Mouse (Mus musculus) MEL (cell line): ENCODE results near the gene Syn2. TPM values are rescaled to one million over a fixed set of nuclear protein-coding genes. Genes with fewer than 3 reads are reported as not detected.

Experiments
- DNase-seq: peaks from one replicate; pipeline ENCODE4 v3.0.0; 2011; ENCODE audit warnings: low read depth, low spot score
- H3K27ac ChIP-seq: 2 replicates; pipeline ENCODE4 v1.5.1; 2012; ENCODE audit warnings: low read depth, mild to moderate bottlenecking, control low read depth, low read length, moderate library complexity; ENCODE audit not compliant: control insufficient read depth
- H3K27me3 ChIP-seq, 2 experiments: fragments of 150-350 bp in 1 of 2; sonication (generic) in 1 of 2; 2 replicates each; pipeline ENCODE4 v1.6.1; 2012; ENCODE audit warnings: low read length in 2 of 2, mild to moderate bottlenecking in 2 of 2, improper control_type of control experiment in 1 of 2, moderate library complexity in 1 of 2; ENCODE audit not compliant: insufficient read depth in 2 of 2, control insufficient read depth in 1 of 2
- H3K36me3 ChIP-seq, 2 experiments: 2 replicates each; pipeline ENCODE4 v1.6.1; 2012 to 2014; ENCODE audit warnings: low read length in 2 of 2, improper control_type of control experiment in 1 of 2, inconsistent platforms in 1 of 2, mild to moderate bottlenecking in 1 of 2; ENCODE audit not compliant: insufficient read depth in 2 of 2, control insufficient read depth in 1 of 2
- H3K4me1 ChIP-seq, 2 experiments: fragments of 150-350 bp in 1 of 2; sonication (generic) in 1 of 2; 2 replicates each; pipeline ENCODE4 v1.6.1; 2012; ENCODE audit warnings: low read length in 2 of 2, improper control_type of control experiment in 1 of 2, mild to moderate bottlenecking in 1 of 2; ENCODE audit not compliant: insufficient read depth in 2 of 2, control insufficient read depth in 1 of 2
- H3K4me3 ChIP-seq, 2 experiments: fragments of 150-350 bp in 1 of 2; sonication (generic) in 1 of 2; 2 replicates each; pipeline ENCODE4 v1.5.1; 2012; ENCODE audit warnings: low read depth in 2 of 2, low read length in 2 of 2, mild to moderate bottlenecking in 2 of 2, moderate library complexity in 2 of 2, control low read depth in 1 of 2, improper control_type of control experiment in 1 of 2; ENCODE audit not compliant: control insufficient read depth in 1 of 2, insufficient read depth in 1 of 2
- H3K79me2 ChIP-seq: 2 replicates; pipeline ENCODE4 v1.6.1; 2012; ENCODE audit warnings: mild to moderate bottlenecking, low read length, moderate library complexity; ENCODE audit not compliant: control insufficient read depth, poor library complexity, insufficient read depth
- H3K9ac ChIP-seq: 2 replicates; pipeline ENCODE4 v1.6.1; 2012; ENCODE audit warnings: low read depth, mild to moderate bottlenecking, control low read depth, low read length, moderate library complexity; ENCODE audit not compliant: control insufficient read depth, poor library complexity, severe bottlenecking
- H3K9me3 ChIP-seq: fragments of 150-350 bp; sonication (generic); replicated peaks from 2 replicates; pipeline ENCODE4 v1.6.1; 2012; ENCODE audit warnings: mild to moderate bottlenecking, low read length, improper control_type of control experiment, moderate library complexity; ENCODE audit not compliant: insufficient read depth
- BHLHE40 ChIP-seq: IDR thresholded peaks from 2 replicates; pipeline ENCODE4 v1.6.1; 2012; ENCODE audit warnings: low read depth, mild to moderate bottlenecking, inconsistent platforms, low read length, improper control_type of control experiment, borderline replicate concordance
- CHD1 ChIP-seq: IDR thresholded peaks from 2 replicates; pipeline ENCODE4 v1.6.1; 2012; ENCODE audit warnings: low read depth, mild to moderate bottlenecking, inconsistent platforms, low read length, improper control_type of control experiment
- CTCF ChIP-seq, 3 experiments: IDR thresholded peaks in 2 of 3; conservative IDR thresholded peaks in 1 of 3; 2 replicates each; pipeline ENCODE4 v1.5.1; 2011 to 2012; ENCODE audit warnings: low read length in 3 of 3, low read depth in 2 of 3, mild to moderate bottlenecking in 2 of 3, improper control_type of control experiment in 1 of 3, inconsistent platforms in 1 of 3, mixed read lengths in 1 of 3, moderate library complexity in 1 of 3; ENCODE audit not compliant: control insufficient read depth in 1 of 3, insufficient read depth in 1 of 3, poor library complexity in 1 of 3, severe bottlenecking in 1 of 3
- ELF1 ChIP-seq: IDR thresholded peaks from 2 replicates; pipeline ENCODE4 v1.6.1; 2014; ENCODE audit warnings: low read depth, mild to moderate bottlenecking, inconsistent platforms, low read length, improper control_type of control experiment, moderate library complexity
- GABPA ChIP-seq: IDR thresholded peaks from 2 replicates; pipeline ENCODE4 v1.6.1; 2012; ENCODE audit warnings: low read depth, mild to moderate bottlenecking, inconsistent platforms, low read length, improper control_type of control experiment, moderate library complexity
- GATA1 ChIP-seq: IDR thresholded peaks from 2 replicates; pipeline ENCODE4 v1.6.1; 2011; ENCODE audit warnings: low read depth, low read length, improper control_type of control experiment
- JUND ChIP-seq: IDR thresholded peaks from 2 replicates; pipeline ENCODE4 v1.6.1; 2011; ENCODE audit warnings: low read depth, mild to moderate bottlenecking, improper control_type of control experiment, low read length
- MAFK ChIP-seq: IDR thresholded peaks from 2 replicates; pipeline ENCODE4 v1.6.1; 2011; ENCODE audit warnings: low read depth, mild to moderate bottlenecking, low read length, improper control_type of control experiment, borderline replicate concordance
- MAZ ChIP-seq: IDR thresholded peaks from 2 replicates; pipeline ENCODE4 v1.6.1; 2012; ENCODE audit warnings: low read depth, mild to moderate bottlenecking, inconsistent platforms, low read length, improper control_type of control experiment
- MEF2A ChIP-seq: IDR thresholded peaks from 2 replicates; pipeline ENCODE4 v1.6.1; 2014; ENCODE audit warnings: low read depth, mild to moderate bottlenecking, inconsistent platforms, low read length, improper control_type of control experiment; ENCODE audit not compliant: poor library complexity, insufficient replicate concordance, severe bottlenecking; ENCODE audit errors: extremely low read depth
- MYB ChIP-seq: IDR thresholded peaks from 2 replicates; pipeline ENCODE4 v1.6.1; 2011; ENCODE audit warnings: mild to moderate bottlenecking, low read depth, low read length, improper control_type of control experiment
- MYC ChIP-seq: IDR thresholded peaks from 2 replicates; pipeline ENCODE4 v1.6.1; 2011; ENCODE audit warnings: low read depth, mild to moderate bottlenecking, low read length, improper control_type of control experiment, moderate library complexity
- NELFE ChIP-seq: IDR thresholded peaks from 2 replicates; pipeline ENCODE4 v1.6.1; 2011; ENCODE audit warnings: low read depth, low read length, improper control_type of control experiment
- NRF1 ChIP-seq: IDR thresholded peaks from 2 replicates; pipeline ENCODE4 v1.6.1; 2014; ENCODE audit warnings: low read depth, mild to moderate bottlenecking, inconsistent platforms, low read length, improper control_type of control experiment, moderate library complexity; ENCODE audit not compliant: poor library complexity, insufficient read depth, severe bottlenecking
- POLR2A ChIP-seq, 2 experiments: IDR thresholded peaks; 2 replicates each; pipeline ENCODE4 v1.6.1; 2011 to 2012; ENCODE audit warnings: low read length in 2 of 2, mild to moderate bottlenecking in 2 of 2, control low read depth in 1 of 2, improper control_type of control experiment in 1 of 2, low read depth in 1 of 2, moderate library complexity in 1 of 2; ENCODE audit not compliant: control insufficient read depth in 1 of 2, insufficient read depth in 1 of 2, poor library complexity in 1 of 2
- POLR2AphosphoS2 ChIP-seq: IDR thresholded peaks from 2 replicates; pipeline ENCODE4 v1.6.1; 2011; ENCODE audit warnings: low read length, improper control_type of control experiment
- RCOR1 ChIP-seq: IDR thresholded peaks from 2 replicates; pipeline ENCODE4 v1.6.1; 2012; ENCODE audit warnings: low read depth, mild to moderate bottlenecking, inconsistent platforms, low read length, improper control_type of control experiment
- SMC3 ChIP-seq: IDR thresholded peaks from 2 replicates; pipeline ENCODE4 v1.6.1; 2011; ENCODE audit warnings: low read depth, low read length, improper control_type of control experiment
- TBP ChIP-seq: IDR thresholded peaks from 2 replicates; pipeline ENCODE4 v1.8.0; 2011; ENCODE audit warnings: low read depth, low read length, improper control_type of control experiment
- UBTF ChIP-seq: IDR thresholded peaks from 2 replicates; pipeline ENCODE4 v1.6.1; 2012; ENCODE audit warnings: low read depth, mild to moderate bottlenecking, inconsistent platforms, low read length, improper control_type of control experiment, moderate library complexity, borderline replicate concordance; ENCODE audit not compliant: insufficient read depth
- USF1 ChIP-seq: IDR thresholded peaks from 2 replicates; pipeline ENCODE4 v1.6.1; 2014; ENCODE audit warnings: low read depth, mild to moderate bottlenecking, inconsistent platforms, low read length, improper control_type of control experiment, moderate library complexity
- polyA plus RNA-seq, 2 experiments: library from polyadenylated mRNA; stranded (reverse) in 1 of 2; unstranded in 1 of 2; fragments of >175 nt in 1 of 2; fragments of >200 nt in 1 of 2; gene quantifications; 2 replicates each; pipeline versions ENCODE4 v1.2.1 to v1.2.4; 2012; ENCODE audit warnings: low replicate concordance in 2 of 2, low read depth in 1 of 2; ENCODE audit not compliant: insufficient read length in 2 of 2, insufficient read depth in 1 of 2, missing spikeins in 1 of 2
- total RNA-seq: library from RNA; depleted of rRNA; stranded (reverse); fragments of 300-350 nt; gene quantifications from 2 replicates; pipeline ENCODE4 v1.2.3, GENCODE M21; 2012

Syn2 gene
- total and polyA plus RNA-seq, 3 experiments, result not detected

DNA sequence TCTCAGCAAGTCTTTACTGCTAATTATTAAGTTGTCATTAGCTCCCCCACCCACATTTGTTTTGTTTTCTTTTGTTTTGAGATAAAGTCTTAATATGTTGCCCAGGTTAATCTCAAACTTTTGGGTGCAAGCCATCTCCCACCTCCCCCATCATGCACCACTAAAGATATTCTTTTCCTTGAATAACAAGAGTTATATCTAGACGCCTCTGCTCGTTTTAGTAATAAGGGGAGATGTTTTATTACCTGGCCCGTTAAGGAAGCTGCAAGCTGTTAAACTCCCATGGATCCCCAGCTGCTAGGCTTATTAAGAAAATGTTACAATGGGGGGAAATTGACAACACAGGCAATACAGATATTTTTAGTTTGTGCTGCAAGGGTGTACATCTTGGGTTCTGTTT lies 95.9 kb downstream of the Syn2 start:
- H3K27ac ChIP-seq, result no peak overlapping the region
- no peak overlapping the region for H3K4me3 ChIP-seq
- DNase-seq, result no peak
- H3K27me3 ChIP-seq, result no peaks in the 10 kb centered on the region; a peak in 2 of 4 replicates
- H3K36me3 ChIP-seq, result no peaks in the 10 kb centered on the region
- H3K9ac ChIP-seq, result no peak overlapping the region
- H3K9me3 ChIP-seq, result no peaks in the 10 kb centered on the region
- H3K79me2 ChIP-seq, result no peaks in the 10 kb centered on the region
- H3K4me1 ChIP-seq, result no peaks in the 10 kb centered on the region
- TF ChIP-seq MYC (no peak), SMC3 (no peak), MYB (no peak), JUND (no peak), ELF1 (no peak), RCOR1 (no peak), MAZ (no peak), UBTF (no peak), MEF2A (no peak), MAFK (no peak), NRF1 (no peak), CHD1 (no peak), NELFE (no peak), TBP (no peak), POLR2A (IDR thresholded peaks at IDR 0.05; ENCODE audit: control insufficient read depth in 1 of 2, insufficient read depth in 1 of 2, low read depth in 1 of 2, low read length in 2 of 2, poor library complexity in 1 of 2) (no peak), USF1 (no peak), POLR2AphosphoS2 (no peak), BHLHE40 (no peak), GATA1 (no peak)

DNA sequence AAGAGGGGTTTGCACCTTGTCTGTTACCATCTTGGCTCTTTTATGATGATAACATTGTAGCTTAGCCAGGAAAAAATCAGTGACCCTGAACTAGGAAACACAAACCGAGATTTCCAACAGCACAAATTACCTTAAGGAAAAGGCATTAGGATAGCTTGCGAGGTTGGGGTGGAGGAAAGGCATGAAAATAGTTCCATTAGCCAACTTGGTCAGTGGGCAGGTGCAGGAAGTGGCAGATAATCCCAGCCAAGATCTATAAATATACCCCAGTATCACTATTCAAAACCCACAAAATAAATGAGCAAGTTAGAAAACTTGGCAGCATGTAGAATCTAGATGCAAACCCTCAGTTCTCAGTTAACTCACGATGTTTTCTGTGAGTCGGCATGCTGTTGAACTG lies 97.1 kb downstream of the Syn2 start:
- Histone ChIP-seq H3K9ac (no peak overlapping the region), H3K9me3 (no peaks in the 10 kb centered on the region), H3K4me1 (no peaks in the 10 kb centered on the region), H3K79me2 (no peaks in the 10 kb centered on the region), H3K27me3 (no peaks in the 10 kb centered on the region), H3K4me3 (no peak overlapping the region), H3K27ac (no peak overlapping the region), H3K36me3 (no peaks in the 10 kb centered on the region)
- DNase-seq, result no peak
- TF ChIP-seq POLR2A (IDR thresholded peaks at IDR 0.05; ENCODE audit: control insufficient read depth in 1 of 2, insufficient read depth in 1 of 2, low read depth in 1 of 2, low read length in 2 of 2, poor library complexity in 1 of 2) (no peak), CTCF (IDR thresholded peaks at IDR 0.05 in 2 of 3, conservative IDR thresholded peaks at IDR 0.05 in 1 of 3; ENCODE audit: control insufficient read depth in 1 of 3, insufficient read depth in 1 of 3, low read depth in 2 of 3, low read length in 3 of 3, poor library complexity in 1 of 3, severe bottlenecking in 1 of 3) (no peak), BHLHE40 (no peak), MYC (no peak), JUND (no peak), GABPA (no peak), NELFE (no peak)
